Mouse (Mus musculus) brain, adult 10 weeks (tissue): ENCODE measurements around the gene Pfn2. TPM values are rescaled to one million over a fixed set of nuclear protein-coding genes. Genes with fewer than 3 reads are reported as not detected.

Experiments used
- polyA plus RNA-seq: library from polyadenylated mRNA; stranded (reverse); fragments of 350-450 nt; fragmentation: Illumina TruSeq; extraction: RNeasy Lipid Tissue Mini Kit (QIAGEN cat#74804); gene quantifications from one replicate; pipeline ENCODE4 v1.2.3, GENCODE M21; 2015; ENCODE audit warnings: low read depth, low replicate concordance

Gene Pfn2
- 702 TPM for polyA plus RNA-seq

GRCm38 (mm10) chr3:57847760-57848185 is at the start of gene Pfn2:
Gene Pfn2, minus strand, starts transcription at chr3:57848079.

Other genes starting within 250 kb of the Pfn2 start
- 29.9 TPM for gene Commd2, start 196.4 kb downstream of the Pfn2 start, polyA plus RNA-seq
- gene Ankub1, start 155.3 kb downstream of the Pfn2 start, polyA plus RNA-seq, result 5.1 TPM
- gene Rnf13, start 112.0 kb downstream of the Pfn2 start, polyA plus RNA-seq, result 177 TPM